Comparison of ENCODE assay signal across 9 mouse cellular contexts in genomic region chr7:65369101-65369500, GRCm38 (mm10).
DNase-seq lines count a peak whose midpoint lies in the region; ATAC-seq and TF ChIP-seq lines count a peak whose summit lies in the region.
"Had no signal": no experiment of that assay in that cellular context is flagged by ENCODE, and none has a peak within 500 bp of the region (broad histone marks: within the 10 kb centered on the region; RNA-seq: fewer than 3 reads in every experiment).

No protein-coding gene starts in this region.

- no peak for TF ChIP-seq CTCF in left cerebral cortex, adult 2 months (IDR thresholded peaks at IDR 0.05)

- no peak for DNase-seq in left cerebral cortex, adult 2 months (ENCODE audit: extremely low spot score in 1 of 2, low spot score in 2 of 2)
- no peak for DNase-seq in left cerebral cortex, postnatal 10 days (ENCODE audit: extremely low spot score in 1 of 2, low spot score in 2 of 2)
- DNase-seq in limb, embryonic 11.5 days (ENCODE audit: low spot score): no peak
- no peak for DNase-seq in left cerebral cortex, postnatal 14 days (ENCODE audit: low spot score in 2 of 2)
- no peak for DNase-seq in ovary, postnatal 14 days (ENCODE audit: low spot score)
- DNase-seq: cerebellum, postnatal 14 days had no signal

- H3K4me1 ChIP-seq in forebrain, embryonic 12.5 days: peaks cover 30% of the 10 kb centered on the region
- 0 out of 2 replicates have a peak, but pooled peaks cover 2% of the 10 kb centered on the region for H3K4me1 ChIP-seq in limb, embryonic 11.5 days (ENCODE audit: control insufficient read depth, insufficient read depth, low read length)
- H3K4me1 ChIP-seq in neural tube, embryonic 15.5 days: peaks cover 29% of the 10 kb centered on the region

- H3K27ac ChIP-seq in left cerebral cortex, adult 2 months: peak overlapping the region; percentile 93
- no peak overlapping the region for H3K27ac ChIP-seq in forebrain, embryonic 12.5 days
- no peak overlapping the region for H3K27ac ChIP-seq in limb, embryonic 11.5 days (replicated peaks; ENCODE audit: low read depth, low read length)
- peak overlapping the region; percentile 24; the same call in 1 of the 2 replicates for H3K27ac ChIP-seq in neural tube, embryonic 15.5 days (replicated peaks)

- ATAC-seq in forebrain, embryonic 12.5 days (ENCODE audit: low FRiP score): no peak
- ATAC-seq in limb, embryonic 11.5 days (ENCODE audit: insufficient number of reproducible peaks, low FRiP score, low TSS enrichment, low read depth): no peak
- ATAC-seq in neural tube, embryonic 15.5 days (ENCODE audit: low FRiP score): no peak
- ATAC-seq in megakaryocyte-erythroid progenitor cell, adult 5-6 weeks (replicated peaks; ENCODE audit: low FRiP score, low TSS enrichment, poor library complexity, severe bottlenecking): no peak

- intact Hi-C loops in left cerebral cortex, adult 2 months (cut with DNase I): no loop called here
- intact Hi-C loops in left cerebral cortex, postnatal 10 days (cut with DNase I): no loop called here
- intact Hi-C loops in left cerebral cortex, postnatal 14 days (cut with DNase I): loop anchor here (5.0 kb wide), 1 partner anchor 138 kb away; no protein-coding TSS in a partner anchor

- H3K4me3 ChIP-seq in left cerebral cortex, adult 2 months: peak overlapping the region; percentile 74
- peak overlapping the region; percentile 30 for H3K4me3 ChIP-seq in forebrain, embryonic 12.5 days (replicated peaks)
- H3K4me3 ChIP-seq in limb, embryonic 11.5 days (ENCODE audit: low read depth, low read length): no peak overlapping the region
- H3K4me3 ChIP-seq in neural tube, embryonic 15.5 days (replicated peaks): peak overlapping the region; percentile 28

- no peaks in the 10 kb centered on the region for H3K27me3 ChIP-seq in forebrain, embryonic 12.5 days
- no peaks in the 10 kb centered on the region for H3K27me3 ChIP-seq in limb, embryonic 11.5 days (ENCODE audit: control insufficient read depth, insufficient read depth, low read length)
- H3K27me3 ChIP-seq in neural tube, embryonic 15.5 days (replicated peaks): no peaks in the 10 kb centered on the region

- H3K4me2 ChIP-seq in forebrain, embryonic 12.5 days: peak overlapping the region; percentile 53
- H3K4me2 ChIP-seq in limb, embryonic 11.5 days (ENCODE audit: low read depth, severe bottlenecking): peak overlapping the region; percentile 32; the same call in 1 of the 2 replicates
- H3K4me2 ChIP-seq in neural tube, embryonic 15.5 days: peak overlapping the region; percentile 45

- H3K36me3 ChIP-seq in forebrain, embryonic 12.5 days (replicated peaks): no peaks in the 10 kb centered on the region
- no peaks in the 10 kb centered on the region for H3K36me3 ChIP-seq in limb, embryonic 11.5 days (ENCODE audit: control insufficient read depth, insufficient read depth, low read length)
- no peaks in the 10 kb centered on the region for H3K36me3 ChIP-seq in neural tube, embryonic 15.5 days

- no peaks in the 10 kb centered on the region for H3K9me3 ChIP-seq in forebrain, embryonic 12.5 days
- no peaks in the 10 kb centered on the region for H3K9me3 ChIP-seq in limb, embryonic 11.5 days (ENCODE audit: control insufficient read depth, low read length)
- no peaks in the 10 kb centered on the region for H3K9me3 ChIP-seq in neural tube, embryonic 15.5 days (replicated peaks)

- no peak overlapping the region for H3K9ac ChIP-seq in forebrain, embryonic 12.5 days
- no peak overlapping the region for H3K9ac ChIP-seq in limb, embryonic 11.5 days (ENCODE audit: low read length)
- peak overlapping the region; percentile 33 for H3K9ac ChIP-seq in neural tube, embryonic 15.5 days (replicated peaks)

- 6% methylated on average over 5 of the region's 5 CpGs for WGBS in forebrain, embryonic 12.5 days
- 55% methylated on average over 5 of the region's 5 CpGs for WGBS in limb, embryonic 11.5 days
- WGBS in neural tube, embryonic 15.5 days: 13% methylated on average over 5 of the region's 5 CpGs

Comparison
In these comparisons a context has a peak if more than half of its experiments do, and no peak if none do; other contexts are left out.
1. H3K27ac ChIP-seq: peak in left cerebral cortex, adult 2 months (single experiment) and neural tube, embryonic 15.5 days (single experiment); none in forebrain, embryonic 12.5 days (single experiment) and limb, embryonic 11.5 days (single experiment).
2. Peak in every context shown above with its lines, with median percentiles within 50 percentile points of each other: H3K4me2 ChIP-seq.